8 mouse cellular contexts compared by ENCODE assay signal in genomic region chr4:144894487-144895210, GRCm38 (mm10). TPM values are rescaled to one million over a fixed set of nuclear protein-coding genes. Genes with fewer than 3 reads are reported as not detected.
DNase-seq lines count a peak whose midpoint lies in the region; ATAC-seq and TF ChIP-seq lines count a peak whose summit lies in the region.

No protein-coding gene starts in this region.

- 15% methylated on average over 11 of the region's 11 CpGs for WGBS in cerebellum, adult 2 months
- 2% methylated on average over 11 of the region's 11 CpGs for WGBS in lung, embryonic 14.5 days
- under 1% methylated on average over 11 of the region's 11 CpGs for WGBS in stomach, embryonic 14.5 days

- no peaks in the 10 kb centered on the region for H3K9me3 ChIP-seq in lung, embryonic 14.5 days (ENCODE audit: low read depth, low read length)
- no peaks in the 10 kb centered on the region for H3K9me3 ChIP-seq in stomach, embryonic 14.5 days (ENCODE audit: control insufficient read depth, low read depth, low read length)

- TF ChIP-seq POLR2A in cerebellum, adult 2 months (IDR thresholded peaks at IDR 0.05; ENCODE audit: borderline replicate concordance, insufficient read depth, low read length) = no peak

- 0 out of 2 replicates have a peak, but pooled peaks cover under 1% of the 10 kb centered on the region for H3K36me3 ChIP-seq in lung, embryonic 14.5 days (ENCODE audit: insufficient read depth)
- H3K36me3 ChIP-seq in stomach, embryonic 14.5 days (ENCODE audit: control insufficient read depth, insufficient read depth, low read length) = peaks cover 8% of the 10 kb centered on the region; the same call in 1 of the 2 replicates

- H3K27ac ChIP-seq in cerebellum, adult 2 months (ENCODE audit: insufficient read depth, low read length) = no peak overlapping the region
- peak overlapping the region; percentile 78 for H3K27ac ChIP-seq in lung, embryonic 14.5 days (ENCODE audit: low read depth)
- H3K27ac ChIP-seq in stomach, embryonic 14.5 days (ENCODE audit: low read length) = peak overlapping the region; percentile 92

- no peaks in the 10 kb centered on the region for H3K27me3 ChIP-seq in cerebellum, adult 2 months (ENCODE audit: control insufficient read depth, insufficient read depth, low read length)
- peaks cover 3% of the 10 kb centered on the region; the same call in 1 of the 2 replicates for H3K27me3 ChIP-seq in lung, embryonic 14.5 days (ENCODE audit: insufficient read depth, low read length)
- H3K27me3 ChIP-seq in stomach, embryonic 14.5 days (ENCODE audit: control insufficient read depth, insufficient read depth, low read length) = no peaks in the 10 kb centered on the region

- no peak for TF ChIP-seq CTCF in cerebellum, adult 2 months (IDR thresholded peaks at IDR 0.05; ENCODE audit: borderline replicate concordance, insufficient read depth, low read depth, low read length)
- TF ChIP-seq CTCF in lung, embryonic 14.5 days (IDR thresholded peaks at IDR 0.05; ENCODE audit: low read depth) = no peak

- peak overlapping the region; percentile 58 for H3K4me3 ChIP-seq in cerebellum, adult 2 months (replicated peaks; ENCODE audit: insufficient read depth, low read depth, low read length)
- peak overlapping the region; percentile 58 for H3K4me3 ChIP-seq in lung, embryonic 14.5 days (ENCODE audit: low read depth, low read length)
- peak overlapping the region; percentile 79 for H3K4me3 ChIP-seq in stomach, embryonic 14.5 days (ENCODE audit: low read depth, low read length)

- peak overlapping the region; percentile 58 for H3K9ac ChIP-seq in lung, embryonic 14.5 days
- peak overlapping the region; percentile 80 for H3K9ac ChIP-seq in stomach, embryonic 14.5 days (replicated peaks; ENCODE audit: low read depth, low read length)

- no peak for DNase-seq in cerebellum, adult 2 months
- no peak for DNase-seq in cerebellum, adult 9-10 months
- peak; percentile 57 for DNase-seq in adrenal gland, postnatal 25 days
- DNase-seq in gastrocnemius, postnatal 14 days = peak; percentile 52
- DNase-seq in kidney, adult 11 months = peak; percentile 60
- DNase-seq in lung, embryonic 14.5 days = peak; percentile 80
- no peak for DNase-seq in c-Kit-positive CD71-positive TER-119-positive erythroid progenitor cells, embryonic 14.5 days (ENCODE audit: low spot score)

- peak overlapping the region; percentile 90 for H3K4me2 ChIP-seq in lung, embryonic 14.5 days
- H3K4me2 ChIP-seq in stomach, embryonic 14.5 days (replicated peaks; ENCODE audit: low read depth, low read length) = peak overlapping the region; percentile 61

- intact Hi-C loops in gastrocnemius, postnatal 14 days (cut with DNase I; ENCODE audit: low total_unique reads) = loop anchor here (10.0 kb wide), 1 partner anchor 160 kb away; no protein-coding TSS in a partner anchor

- ATAC-seq in lung, embryonic 14.5 days (ENCODE audit: insufficient read depth) = peak; percentile 61
- ATAC-seq in stomach, embryonic 14.5 days (ENCODE audit: insufficient number of reproducible peaks, insufficient read depth, low FRiP score, low read depth) = peak; percentile 26

- H3K4me1 ChIP-seq in cerebellum, adult 2 months (ENCODE audit: control insufficient read depth, insufficient read depth, low read length) = peaks cover 10% of the 10 kb centered on the region; the same call in 1 of the 2 replicates
- no peaks in the 10 kb centered on the region; the same call in 1 of the 2 replicates for H3K4me1 ChIP-seq in lung, embryonic 14.5 days (ENCODE audit: insufficient read depth)
- peaks cover 28% of the 10 kb centered on the region for H3K4me1 ChIP-seq in stomach, embryonic 14.5 days (ENCODE audit: control insufficient read depth, insufficient read depth, low read length)

RNA-seq across cellular contexts. Expression of gene Dhrs3, which starts 2.0 kb away (rescaled TPM):
- polyA plus RNA-seq in cerebellum, adult 2 months (2012; rRNA removed) = 21.8 and 24.4 TPM in 2 replicates
- 83.0 and 111 TPM in 2 replicates for total RNA-seq in adrenal gland, postnatal 25 days (2021)
- total RNA-seq in gastrocnemius, postnatal 14 days (2021) = 10 to 100 TPM; 33.8 to 48.2 TPM
- polyA plus RNA-seq in lung, embryonic 14.5 days (2014; fragmentation: Nextera tagmentation; extraction: Ambion mirVana) = 36.5 and 41.3 TPM in 2 replicates
- polyA plus RNA-seq in stomach, embryonic 14.5 days (2014; fragmentation: Nextera tagmentation; extraction: Ambion mirVana) = 128 and 143 TPM in 2 replicates

Comparison
In these comparisons a context has a peak if more than half of its experiments do, and no peak if none do; other contexts are left out.
1. DNase-seq: peak in adrenal gland, postnatal 25 days (single experiment), gastrocnemius, postnatal 14 days (single experiment), kidney, adult 11 months (single experiment) and lung, embryonic 14.5 days (single experiment); none in cerebellum, adult 2 months (0 of 2), cerebellum, adult 9-10 months (single experiment) and c-Kit-positive CD71-positive TER-119-positive erythroid progenitor cells, embryonic 14.5 days (single experiment).
2. Peak in every context shown above with its lines, with median percentiles within 50 percentile points of each other: H3K4me3 ChIP-seq.